Mouse (Mus musculus): Measurements from ENCODE around the gene Gm4297. TPM values are rescaled to one million over a fixed set of nuclear protein-coding genes. Genes with fewer than 3 reads are reported as not detected.
"Not testable (repeated sequence)": the region's sequence is repeated elsewhere in the genome, so short reads cannot be mapped to it uniquely, and the experiment has no call there.

Gene Gm4297
- not detected in 2 replicates for polyA plus RNA-seq (2012; ENCODE audit: insufficient read depth, insufficient read length, missing spikeins)

GRCm38 (mm10) chrX:24574795-24575194, at the start of gene Gm4297:
Gene Gm4297 (minus strand): TSS chrX:24574895.
- H3K27ac ChIP-seq (replicated peaks; ENCODE audit: low read depth, low read length); H3K4me1 ChIP-seq (ENCODE audit: control insufficient read depth, insufficient read depth, insufficient read length, low read length); H3K4me3 ChIP-seq (ENCODE audit: insufficient read depth, low read depth, low read length): not testable (repeated sequence)

Other genes starting within 250 kb of the Gm4297 start
- not detected in 2 replicates for gene Gm5934, start 74.1 kb downstream of the Gm4297 start, polyA plus RNA-seq (2012; ENCODE audit: insufficient read depth, insufficient read length, missing spikeins)
- not detected in 2 replicates for gene Gm5935, start 200.3 kb upstream of the Gm4297 start, polyA plus RNA-seq (2012; ENCODE audit: insufficient read depth, insufficient read length, missing spikeins)